Mouse (Mus musculus) forebrain, embryonic 14.5 days (tissue): ENCODE data around the gene Tmem262. TPM values are rescaled to one million over a fixed set of nuclear protein-coding genes. Genes with fewer than 3 reads are reported as not detected.

ENCODE experiments used
- ATAC-seq: fragments of 200-750 bp; cut with Nextera tagmentation; 2 replicates; pipeline ENCODE4 v1.8.0; 2017; ENCODE audit warnings: mild to moderate bottlenecking, moderate library complexity
- DNase-seq: peaks from one replicate; pipeline ENCODE4 v3.0.0-alpha.2; 2015; ENCODE audit warnings: low spot score
- H3K27ac ChIP-seq: fragments of 300-500 bp; sonication (generic); 2 replicates; pipeline ENCODE4 v1.5.1; 2014; ENCODE audit warnings: low read depth, mild to moderate bottlenecking, control low read depth, low read length, moderate library complexity
- H3K27me3 ChIP-seq: fragments of 300-500 bp; sonication (generic); replicated peaks from 2 replicates; pipeline ENCODE4 v1.6.1; 2014; ENCODE audit warnings: low read length, control low read depth, mixed read lengths; ENCODE audit not compliant: control insufficient read depth, insufficient read depth
- H3K36me3 ChIP-seq: fragments of 300-500 bp; sonication (generic); 2 replicates; pipeline ENCODE4 v1.6.1; 2014; ENCODE audit warnings: low read length, control low read depth; ENCODE audit not compliant: control insufficient read depth, insufficient read depth
- H3K4me1 ChIP-seq: fragments of 300-500 bp; sonication (generic); 2 replicates; pipeline ENCODE4 v1.6.1; 2014; ENCODE audit warnings: antibody characterized with exemption, low read length, control low read depth; ENCODE audit not compliant: control insufficient read depth, insufficient read depth
- H3K4me2 ChIP-seq: fragments of 300-500 bp; sonication (generic); 2 replicates; pipeline ENCODE4 v1.6.1; 2014; ENCODE audit warnings: mild to moderate bottlenecking, control low read depth, low read length
- H3K4me3 ChIP-seq: fragments of 300-500 bp; sonication (generic); 2 replicates; pipeline ENCODE4 v1.5.1; 2014; ENCODE audit warnings: low read depth, low read length, control low read depth
- H3K9ac ChIP-seq: fragments of 300-500 bp; sonication (generic); 2 replicates; pipeline ENCODE4 v1.6.1; 2014; ENCODE audit warnings: mild to moderate bottlenecking, low read length, control low read depth, moderate library complexity
- H3K9me3 ChIP-seq: fragments of 300-500 bp; sonication (generic); replicated peaks from 2 replicates; pipeline ENCODE4 v1.6.1; 2016; ENCODE audit warnings: low read length, control low read depth, mixed read lengths; ENCODE audit not compliant: control insufficient read depth
- WGBS: fragments of 180-500 bp; shearing (Covaris S2); extraction: QIAGEN DNeasy Blood & Tissue Kit; methylation state at CpG from one replicate; pipeline ENCODE4 v1.1.7; 2014; 5-methylcytosine and 5-hydroxymethylcytosine counted together
- polyA plus RNA-seq: library from polyadenylated mRNA; unstranded; fragments of >200 nt; fragmentation: Nextera tagmentation; extraction: Ambion mirVana; gene quantifications from 2 replicates; pipeline ENCODE4 v1.2.1, GENCODE M21; 2014

Tmem262 gene
- polyA plus RNA-seq, 1 experiment from 2014 or later, result not detected

DNA sequence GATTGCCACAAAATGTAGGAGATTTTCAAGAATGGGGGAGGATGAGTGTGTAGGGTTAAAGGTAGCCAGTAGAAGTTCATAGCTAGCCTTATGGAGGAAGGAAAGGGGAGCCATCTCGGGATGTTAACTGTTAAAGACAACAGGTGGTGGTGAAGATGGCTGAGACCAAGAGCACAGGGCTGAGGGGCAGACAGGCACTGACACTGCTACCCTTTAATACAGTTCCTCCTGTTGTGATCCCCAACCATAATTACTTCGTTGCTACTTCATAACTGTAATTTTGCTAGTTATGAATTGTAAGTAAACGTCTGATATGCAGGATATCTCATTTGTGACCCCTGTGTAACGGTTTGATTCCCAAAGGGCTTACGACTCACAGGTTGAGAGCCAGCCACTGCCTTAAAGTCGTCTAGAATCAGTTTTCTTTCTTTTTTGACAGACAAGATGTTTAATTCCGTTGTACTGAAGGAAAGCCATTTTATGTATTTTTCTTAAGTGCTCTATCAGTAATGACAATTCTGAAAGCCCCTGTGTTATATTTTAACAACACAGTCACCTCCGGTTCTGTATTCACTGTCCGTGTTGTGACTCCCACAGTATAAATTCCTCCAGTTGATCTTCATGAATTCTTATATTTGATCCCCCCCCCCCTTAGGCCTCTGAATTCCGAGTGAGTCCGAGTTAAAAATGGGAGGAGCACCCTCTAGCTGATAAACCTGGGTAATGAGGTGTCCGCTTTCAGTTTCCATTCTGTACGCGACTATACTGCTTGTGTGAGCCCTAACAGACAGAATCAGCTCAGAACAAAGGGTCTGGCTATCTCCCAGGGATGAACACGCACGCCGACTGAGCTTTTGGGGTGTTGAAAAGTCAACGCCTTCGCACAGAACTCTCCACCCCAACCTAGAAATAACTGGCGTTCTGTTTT lies 34.2 kb upstream of the Tmem262 start:
- WGBS, result 23% methylated on average over 20 of the region's 20 CpGs
- peak; percentile 75 for DNase-seq

DNA sequence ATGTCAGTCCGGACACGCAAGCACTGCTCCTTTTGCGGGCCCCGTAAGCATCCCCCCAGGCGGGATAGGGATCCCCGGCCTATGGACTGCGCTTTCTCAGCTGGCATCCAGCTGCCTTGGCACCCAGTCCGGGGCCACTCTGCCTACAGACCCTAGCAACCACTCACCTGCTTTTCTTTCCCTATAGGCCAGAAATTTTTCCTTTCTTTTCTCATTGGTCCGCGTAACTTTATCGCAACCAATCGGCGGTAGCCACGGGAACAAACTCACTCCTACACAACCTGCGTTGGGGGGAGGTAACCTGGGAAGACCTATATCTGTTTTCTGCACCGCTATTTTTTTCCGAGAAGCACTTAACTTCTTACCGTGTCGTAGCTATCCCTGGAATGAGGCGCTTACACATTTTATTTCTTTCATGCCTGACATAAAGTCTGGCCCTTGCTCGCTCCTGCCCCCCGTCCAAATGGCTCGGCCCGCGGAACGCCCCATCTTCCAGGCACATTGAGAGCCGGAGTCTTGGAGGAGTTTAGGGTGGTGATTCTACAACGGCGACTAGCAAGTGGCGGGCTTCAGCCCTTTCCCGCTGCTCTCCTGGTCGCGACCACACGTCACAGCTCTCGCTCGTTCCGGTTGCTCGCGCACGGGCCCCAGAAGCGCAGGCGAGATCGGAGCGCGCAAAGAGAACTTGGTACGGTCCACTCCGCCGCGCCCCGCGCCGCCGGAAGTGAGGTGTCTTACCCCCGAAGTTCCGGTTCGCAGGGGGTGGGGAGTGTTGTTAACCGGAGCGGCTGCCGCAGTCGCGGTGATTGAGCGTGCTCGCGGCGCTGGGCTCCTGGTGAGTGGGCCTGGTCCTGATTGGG lies 33.3 kb upstream of the Tmem262 start, which contains the start of gene Syvn1:
Gene Syvn1 (plus strand): TSS at position 283 of the 860 bp plus-strand sequence.
- Histone ChIP-seq H3K27ac (peak within 1 kb of the TSS; percentile 99), H3K4me2 (peak within 1 kb of the TSS; percentile 90), H3K27me3 (no peaks in the 10 kb centered on the region), H3K4me1 (peaks cover 15% of the 10 kb centered on the region), H3K36me3 (peaks cover 35% of the 10 kb centered on the region), H3K4me3 (peak within 1 kb of the TSS; percentile 96), H3K9me3 (no peaks in the 10 kb centered on the region), H3K9ac (peak within 1 kb of the TSS; percentile 84)
- under 1% methylated on average over 65 of the region's 65 CpGs for WGBS
- ATAC-seq (peak; percentile 94), DNase-seq (peak; percentile 98)

More for the DNA sequence above, 34.2 kb upstream of the Tmem262 start:
- H3K27me3 ChIP-seq, result no peaks in the 10 kb centered on the region
- H3K4me2 ChIP-seq, result peak overlapping the region; percentile 90
- H3K36me3 ChIP-seq, result peaks cover 26% of the 10 kb centered on the region
- peaks cover 15% of the 10 kb centered on the region for H3K4me1 ChIP-seq
- peak overlapping the region; percentile 96 for H3K4me3 ChIP-seq
- no peaks in the 10 kb centered on the region for H3K9me3 ChIP-seq
- H3K27ac ChIP-seq, result peak overlapping the region; percentile 99
- peak; percentile 35 for ATAC-seq
- H3K9ac ChIP-seq, result peak overlapping the region; percentile 84

DNA sequence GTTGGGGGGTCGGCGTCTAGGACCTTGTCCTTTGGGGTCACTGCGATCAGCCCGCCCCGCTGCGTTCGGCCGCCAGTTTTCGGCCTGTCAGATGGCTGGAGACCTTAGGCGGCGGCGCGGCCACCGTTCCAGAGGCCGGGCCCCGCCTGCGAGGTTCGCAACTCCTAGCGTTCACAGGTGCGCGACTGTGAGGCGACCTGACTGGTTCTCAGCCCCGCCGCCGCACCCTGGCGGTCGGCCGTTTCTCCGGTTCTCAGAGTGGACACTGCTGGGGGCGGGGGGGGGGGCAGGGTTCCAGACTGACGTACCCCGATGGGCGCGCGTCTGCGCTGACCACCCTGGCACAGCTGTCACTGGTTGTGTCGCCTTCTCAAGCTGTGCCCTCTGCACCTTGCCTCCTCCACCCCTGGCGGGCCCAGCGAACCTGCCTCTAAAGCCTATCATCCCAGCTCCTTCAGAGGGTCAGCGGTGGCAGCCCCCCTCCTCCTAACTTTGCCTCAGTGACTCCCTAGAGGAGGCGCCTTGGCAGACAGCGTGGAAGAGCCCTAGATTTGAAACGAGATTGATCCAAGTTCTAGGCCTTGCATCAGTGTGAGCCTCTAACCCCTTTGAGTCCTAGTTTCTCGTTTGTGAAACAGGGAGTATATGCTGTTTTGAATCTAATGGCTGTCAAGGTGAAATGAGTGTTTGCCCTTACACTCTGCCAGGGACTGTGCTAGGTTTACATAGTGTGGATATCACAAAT lies 32.5 kb upstream of the Tmem262 start:
- Histone ChIP-seq H3K9me3 (no peaks in the 10 kb centered on the region), H3K27ac (peak overlapping the region; percentile 99), H3K4me1 (peaks cover 15% of the 10 kb centered on the region), H3K27me3 (no peaks in the 10 kb centered on the region), H3K36me3 (peaks cover 43% of the 10 kb centered on the region), H3K4me2 (peak overlapping the region; percentile 90), H3K9ac (peak overlapping the region; percentile 84), H3K4me3 (peak overlapping the region; percentile 96)
- peak; percentile 16 for ATAC-seq
- WGBS, result 2% methylated on average over 42 of the region's 44 CpGs
- DNase-seq, result no peak

DNA sequence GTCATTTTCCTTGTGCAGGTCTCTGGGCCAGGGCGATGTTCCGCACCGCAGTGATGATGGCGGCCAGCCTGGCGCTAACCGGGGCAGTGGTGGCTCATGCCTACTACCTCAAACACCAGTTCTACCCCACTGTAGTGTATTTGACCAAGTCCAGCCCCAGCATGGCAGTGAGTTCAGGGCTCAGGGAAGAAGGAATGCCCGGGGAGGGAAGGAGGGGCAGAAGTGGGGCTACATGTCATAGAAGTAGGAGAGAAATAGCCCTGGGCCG lies 32.0 kb upstream of the Tmem262 start:
- Histone ChIP-seq H3K9ac (peak overlapping the region; percentile 84), H3K36me3 (peaks cover 48% of the 10 kb centered on the region), H3K27ac (no peak overlapping the region), H3K4me2 (peak overlapping the region; percentile 90), H3K9me3 (no peaks in the 10 kb centered on the region), H3K4me3 (peak overlapping the region; percentile 96), H3K4me1 (peaks cover 15% of the 10 kb centered on the region), H3K27me3 (no peaks in the 10 kb centered on the region)
- WGBS, result 91% methylated on average over 8 of the region's 8 CpGs
- DNase-seq (no peak), ATAC-seq (no peak)

DNA sequence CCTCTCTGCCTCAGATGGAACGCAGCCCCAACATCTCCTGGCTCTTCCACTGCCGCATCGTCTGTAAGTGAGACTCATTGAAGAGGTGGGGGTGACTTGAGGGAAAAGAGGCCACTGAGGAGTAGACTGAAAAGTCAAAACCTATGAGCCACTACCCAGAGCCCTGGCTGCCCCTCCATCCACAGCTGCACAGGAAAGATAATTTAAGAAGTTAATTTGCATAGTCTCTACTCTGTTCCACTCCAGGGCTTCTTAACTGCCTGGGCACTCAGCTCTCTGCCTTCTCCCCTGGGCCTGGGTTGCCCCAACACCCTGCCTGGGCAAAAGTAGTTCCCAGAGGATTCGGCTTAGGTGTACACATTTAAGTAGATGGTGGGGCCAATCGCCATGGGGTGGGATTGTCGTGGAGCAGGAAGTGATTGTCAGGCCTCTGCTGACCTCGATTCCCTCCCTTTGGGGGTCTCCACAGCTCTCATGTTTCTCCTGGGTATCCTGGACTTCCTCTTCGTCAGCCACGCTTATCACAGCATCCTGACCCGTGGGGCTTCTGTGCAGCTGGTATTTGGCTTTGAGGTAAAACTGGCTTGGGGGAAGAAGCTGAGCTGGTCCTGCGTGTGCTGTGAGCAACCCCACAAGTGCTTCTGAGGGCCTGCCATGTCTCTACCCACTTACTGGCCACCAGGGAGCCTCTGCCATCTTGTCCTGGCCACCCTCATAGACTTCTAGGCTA lies 31.0 kb upstream of the Tmem262 start:
- DNase-seq (no peak), ATAC-seq (no peak)
- Histone ChIP-seq H3K4me3 (no peak overlapping the region), H3K27ac (no peak overlapping the region), H3K4me2 (no peak overlapping the region), H3K9me3 (no peaks in the 10 kb centered on the region), H3K36me3 (peaks cover 58% of the 10 kb centered on the region), H3K4me1 (peaks cover 15% of the 10 kb centered on the region), H3K27me3 (no peaks in the 10 kb centered on the region), H3K9ac (no peak overlapping the region)
- WGBS, result 95% methylated on average over 11 of the region's 11 CpGs

DNA sequence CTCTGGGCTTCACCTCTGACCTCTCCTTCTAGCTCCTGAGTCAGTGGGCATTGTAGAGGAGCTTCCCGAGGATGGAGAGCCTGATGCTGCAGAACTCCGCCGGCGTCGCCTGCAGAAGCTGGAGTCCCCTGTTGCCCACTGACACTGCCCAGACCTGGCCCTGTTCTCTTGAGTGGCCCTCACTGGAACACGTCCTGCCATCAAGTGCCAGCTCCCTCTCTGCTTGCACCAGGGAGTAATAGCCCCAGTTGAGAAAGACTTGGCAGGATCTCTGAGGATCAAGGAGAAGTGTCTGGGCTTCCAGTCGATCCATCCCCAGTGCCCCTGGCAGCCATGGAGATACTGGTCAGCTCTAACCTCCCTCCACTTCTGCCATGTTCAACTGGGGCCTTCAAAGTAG lies 27.3 kb upstream of the Tmem262 start:
- no peak for DNase-seq
- H3K27ac ChIP-seq, result no peak overlapping the region
- no peak overlapping the region for H3K9ac ChIP-seq
- ATAC-seq, result no peak
- H3K27me3 ChIP-seq, result no peaks in the 10 kb centered on the region
- H3K4me2 ChIP-seq, result no peak overlapping the region
- H3K9me3 ChIP-seq, result no peaks in the 10 kb centered on the region
- H3K4me1 ChIP-seq, result peaks cover 16% of the 10 kb centered on the region
- whole genome bisulfite sequencing, result 86% methylated on average over 7 of the region's 7 CpGs
- H3K36me3 ChIP-seq, result peaks cover 78% of the 10 kb centered on the region
- H3K4me3 ChIP-seq, result no peak overlapping the region

DNA sequence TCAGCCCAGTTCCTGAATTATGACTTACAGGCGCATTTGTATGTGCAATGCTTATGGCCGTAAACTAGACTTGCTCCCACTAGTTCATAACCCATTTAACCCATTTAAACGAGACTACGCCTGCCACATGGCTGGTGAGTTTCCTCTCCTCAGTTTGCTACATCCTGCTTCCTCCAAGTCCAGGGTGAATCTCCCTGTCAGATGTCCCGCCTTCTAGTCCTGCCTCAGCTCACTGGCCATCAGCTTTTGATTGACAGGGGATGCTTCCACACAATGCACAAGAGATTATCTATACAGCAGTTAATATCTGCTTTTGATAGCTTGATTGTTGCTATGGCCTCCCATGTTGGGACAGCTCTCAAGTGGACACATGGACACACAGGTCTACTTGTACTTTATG lies 25.5 kb upstream of the Tmem262 start:
- Histone ChIP-seq H3K27ac (no peak overlapping the region), H3K4me1 (peaks cover 14% of the 10 kb centered on the region), H3K27me3 (no peaks in the 10 kb centered on the region), H3K36me3 (peaks cover 70% of the 10 kb centered on the region), H3K9ac (no peak overlapping the region), H3K4me2 (no peak overlapping the region), H3K9me3 (no peaks in the 10 kb centered on the region), H3K4me3 (no peak overlapping the region)
- ATAC-seq, result no peak
- DNase-seq, result no peak
- 87% methylated on average over 5 of the region's 5 CpGs for WGBS

DNA sequence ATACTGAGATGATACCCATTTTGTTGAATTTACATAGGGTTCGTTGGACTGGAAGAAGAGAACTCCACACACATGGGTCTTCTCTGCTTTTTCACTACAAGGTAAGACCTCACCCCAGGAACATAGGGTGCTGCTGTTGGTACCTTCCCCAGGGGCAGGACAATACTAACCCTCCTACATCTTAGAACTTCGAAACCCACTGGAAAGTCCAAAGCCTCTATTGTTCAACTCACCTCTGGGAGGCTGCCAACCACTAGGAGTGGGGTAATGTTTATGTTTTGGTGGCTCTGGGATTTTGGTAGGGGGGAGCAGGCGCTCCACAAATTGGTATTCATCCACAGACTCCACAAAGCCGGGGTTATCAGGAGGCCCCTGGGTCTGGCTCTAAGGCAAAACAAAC lies 23.1 kb upstream of the Tmem262 start:
- WGBS, result 40% methylated on average over 4 of the region's 4 CpGs
- Histone ChIP-seq H3K4me1 (peaks cover 14% of the 10 kb centered on the region), H3K27me3 (no peaks in the 10 kb centered on the region), H3K4me3 (peak overlapping the region; percentile 59), H3K27ac (no peak overlapping the region), H3K36me3 (peaks cover 56% of the 10 kb centered on the region), H3K4me2 (peak overlapping the region; percentile 81), H3K9ac (peak overlapping the region; percentile 70), H3K9me3 (no peaks in the 10 kb centered on the region)
- ATAC-seq, result no peak
- DNase-seq, result no peak
